Mouse (Mus musculus) layer of hippocampus, postnatal 14 days (tissue): ENCODE data around the gene Gm17374. TPM values are rescaled to one million over a fixed set of nuclear protein-coding genes. Genes with fewer than 3 reads are reported as not detected.
"Not testable (repeated sequence)": the region's sequence is repeated elsewhere in the genome, so short reads cannot be mapped to it uniquely, and the experiment has no call there.

Source experiments
- DNase-seq, 2 experiments: peaks; one replicate each; pipeline ENCODE4 v3.0.0; 2021 to 2022; ENCODE audit warnings: low spot score in 2 of 2, mixed read lengths in 1 of 2
- long read RNA-seq, 2 experiments: library from polyadenylated mRNA; stranded (forward); transcript quantifications; one replicate each; pipeline ENCODE4 v2.0.0; 2021
- total RNA-seq, 2 experiments: library from RNA; stranded (reverse); gene quantifications; 2 replicates each; pipeline ENCODE4 v1.2.3; 2021

The Gm17374 gene
- not detected for total RNA-seq
- long read RNA-seq, experiment 1: 0 reads
- long read RNA-seq, experiment 2, partial matches to known transcripts: 0 of 2 reads
- long read RNA-seq, experiment 2, other reads (novel, unspliced or antisense): 2 of 2 reads

DNA sequence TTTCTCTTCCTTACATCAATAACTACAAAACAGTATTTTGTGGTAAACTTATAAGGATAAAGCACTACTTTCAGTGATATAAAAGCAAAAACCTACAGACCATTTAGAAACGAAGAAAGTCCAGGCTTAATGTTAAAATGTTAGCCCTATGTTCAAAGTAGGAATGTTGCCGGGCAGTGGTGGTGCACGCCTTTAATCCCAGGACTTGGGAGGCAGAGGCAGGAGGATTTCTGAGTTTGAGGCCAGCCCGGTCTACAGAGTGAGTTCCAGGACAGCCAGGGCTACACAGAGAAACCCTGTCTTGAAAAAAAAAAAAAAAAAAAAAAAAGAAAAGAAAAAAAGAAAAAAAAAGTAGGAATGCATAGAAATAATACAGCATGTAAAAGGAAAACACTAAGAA, at the start of gene Gm17374:
TSS of gene Gm17374 (plus strand) at position 301 of the 400 bp plus-strand sequence.
- DNase-seq: not testable (repeated sequence)

DNA sequence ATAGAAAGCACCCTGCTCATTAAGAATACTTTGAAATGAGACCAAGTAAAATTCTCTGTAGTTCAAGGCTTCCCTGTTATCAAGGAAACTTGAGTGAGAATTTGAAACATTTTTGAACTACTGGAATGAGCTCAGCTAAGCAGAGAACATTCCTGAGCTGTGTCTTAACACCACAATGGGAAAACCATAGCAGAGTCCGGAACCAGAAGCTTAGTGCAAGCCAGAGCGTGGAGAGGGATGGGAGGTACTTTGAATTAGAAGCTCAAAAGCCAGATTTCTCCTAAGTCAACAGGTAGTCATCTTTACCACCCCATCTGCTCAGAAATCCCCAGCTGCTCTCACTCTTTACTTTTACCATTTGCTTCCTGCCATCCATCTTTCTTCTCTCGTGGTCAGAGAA, 46.9 kb upstream of the Gm17374 start:
- DNase-seq: no peak

DNA sequence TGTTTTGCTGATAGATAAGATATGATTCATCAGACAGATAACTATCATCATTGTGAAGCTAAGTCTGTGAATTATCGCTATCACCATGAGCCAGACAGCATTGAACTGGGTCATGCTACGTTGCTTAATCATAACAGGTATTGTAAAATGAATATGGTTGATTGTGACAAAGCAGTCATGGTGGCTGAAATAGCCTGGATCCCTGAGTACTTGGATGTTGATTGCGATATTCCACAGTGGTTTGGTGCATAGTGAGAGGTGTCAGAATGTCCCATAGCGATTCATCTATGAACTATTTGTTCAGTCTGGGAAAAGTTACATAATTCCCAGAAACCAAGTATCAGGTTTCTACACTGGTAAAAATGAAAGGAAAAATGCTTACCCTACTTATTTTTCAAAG, 44.2 kb upstream of the Gm17374 start:
- DNase-seq: no peak

DNA sequence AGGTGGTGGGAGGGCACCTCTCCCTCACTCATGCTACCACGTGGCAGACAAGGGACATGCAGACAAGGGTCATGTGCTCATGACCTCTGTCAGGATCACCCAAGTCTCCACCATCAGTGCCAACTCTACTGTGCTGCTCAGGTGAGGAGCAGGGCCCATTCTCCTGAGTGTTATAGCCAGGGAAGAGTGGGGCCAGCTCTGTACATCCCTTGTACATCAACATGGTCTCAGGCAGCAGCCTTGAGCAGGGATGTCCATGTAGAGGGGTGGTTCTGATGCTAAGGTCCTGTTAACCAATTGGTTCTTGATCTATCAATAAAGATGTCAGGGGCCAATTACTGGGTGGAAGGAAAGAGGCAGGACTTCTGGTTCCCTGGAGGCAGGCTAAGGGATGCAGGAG, 42.9 kb upstream of the Gm17374 start:
- no peak for DNase-seq

- DNase-seq: peak; percentile 47 to 85
Observed at GRCm38 (mm10) chr2:140113851-140114250, 38.0 kb upstream of the Gm17374 start.

DNA sequence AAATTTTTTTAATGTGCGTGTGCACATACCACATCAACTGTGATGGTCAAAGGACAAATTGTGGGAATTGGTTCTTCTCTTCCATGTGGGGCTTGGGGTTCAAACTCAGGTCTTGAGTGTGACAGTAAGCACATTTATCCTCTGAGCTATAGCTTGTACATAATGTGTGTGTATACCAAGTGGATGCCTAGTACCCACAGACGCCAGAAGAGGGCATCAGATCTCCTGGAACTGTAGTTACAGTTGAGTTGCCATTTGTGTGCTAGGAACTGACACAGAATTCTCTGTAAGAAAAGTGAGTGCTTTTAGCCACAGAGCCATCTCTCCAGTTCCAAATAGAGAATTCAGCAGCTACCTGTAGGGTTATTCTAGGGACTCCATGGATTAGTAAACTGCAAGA, 26.3 kb upstream of the Gm17374 start:
- no peak for DNase-seq

DNA sequence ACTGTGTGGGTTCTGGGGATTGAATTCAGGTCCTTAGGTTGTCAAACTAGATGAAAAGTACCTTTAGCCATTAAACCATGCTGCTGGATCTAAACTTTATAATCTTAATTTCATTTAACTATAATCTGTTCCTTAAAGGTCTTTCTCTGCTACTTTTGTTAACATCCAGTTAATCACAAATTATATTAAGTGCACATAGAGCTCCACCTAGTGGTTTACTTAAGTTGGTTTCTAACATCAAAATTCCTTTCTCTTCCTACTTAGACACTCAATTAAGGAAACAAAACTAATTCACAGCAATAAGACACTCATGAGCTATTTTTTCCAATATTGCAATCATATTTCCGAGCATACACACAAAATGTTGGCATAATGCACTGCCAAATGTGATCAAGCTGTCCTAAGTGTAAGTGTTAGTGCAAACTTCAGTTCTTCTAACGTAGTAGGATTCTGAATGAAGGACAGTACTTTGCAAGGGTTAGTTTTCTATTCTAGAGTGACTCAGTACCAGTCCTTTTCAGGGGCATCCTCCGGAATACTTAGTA, 7.4 kb downstream of the Gm17374 start:
- DNase-seq: peak in 1 of 2 experiments; percentile 39

- no peak for DNase-seq
Observed at GRCm38 (mm10) chr2:140163351-140163854, 11.6 kb downstream of the Gm17374 start.

DNA sequence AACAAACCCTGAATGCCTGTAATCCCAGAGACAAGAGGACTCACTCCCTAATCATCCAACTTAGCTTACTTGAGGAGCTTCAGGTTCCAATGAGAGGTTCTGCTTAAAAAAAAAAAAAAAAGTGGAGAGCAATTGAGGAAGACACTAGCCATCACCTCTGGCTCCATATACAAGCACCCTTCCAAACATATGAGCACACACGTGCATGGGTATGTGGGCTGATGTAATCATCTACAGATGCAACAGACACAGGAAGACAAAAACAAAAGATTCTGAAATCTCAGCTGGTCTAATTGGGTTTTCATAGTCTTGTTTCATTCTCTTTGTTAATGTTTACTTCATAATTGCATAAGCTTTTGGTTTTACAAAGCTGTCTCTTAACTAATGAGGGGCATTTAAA, 17.2 kb downstream of the Gm17374 start:
- no peak for DNase-seq

DNA sequence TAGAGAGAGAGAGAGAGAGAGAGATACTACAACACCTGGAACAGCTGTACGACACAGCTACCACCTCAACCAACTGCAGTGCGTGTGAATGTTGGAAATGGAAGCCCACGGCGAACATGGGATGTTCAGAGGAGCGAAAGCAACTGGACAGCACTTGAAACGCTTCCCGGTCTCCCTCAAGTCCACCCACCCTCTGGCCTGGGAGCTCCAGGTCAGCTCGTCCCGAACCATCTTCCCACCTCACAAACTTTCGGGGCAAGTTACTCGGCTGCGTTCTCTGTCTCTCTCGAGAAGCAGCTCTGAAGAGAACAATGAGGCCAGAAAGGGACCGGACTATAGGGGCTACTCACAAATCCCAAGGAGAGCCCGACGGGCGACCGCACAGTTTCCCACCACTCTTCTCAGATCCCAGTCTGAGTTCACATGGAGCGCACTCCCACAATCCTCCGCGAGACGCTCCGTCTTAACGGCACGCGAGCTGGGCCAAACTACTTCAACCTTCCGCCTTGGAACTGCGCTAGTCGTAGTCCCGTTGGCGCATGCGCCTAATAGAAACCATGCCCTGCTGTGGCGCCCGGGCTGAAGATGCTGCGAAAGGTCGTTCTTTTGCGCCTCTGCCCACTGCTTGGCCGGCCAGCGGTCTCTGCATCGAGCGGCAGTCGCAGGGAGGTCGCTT, 18.4 kb downstream of the Gm17374 start, which contains the start of the genes Esf1 and Ndufaf5:
TSS of gene Esf1 (minus strand) at position 438 of the 676 bp plus-strand sequence.
TSS of gene Ndufaf5 (plus strand) at position 523 of the 676 bp plus-strand sequence.
- peak; percentile 97 to 99 for DNase-seq

GRCm38 (mm10) chr2:140170803-140171553, 19.1 kb downstream of the Gm17374 start:
- peak in 1 of 2 experiments; percentile 6 for DNase-seq

DNA sequence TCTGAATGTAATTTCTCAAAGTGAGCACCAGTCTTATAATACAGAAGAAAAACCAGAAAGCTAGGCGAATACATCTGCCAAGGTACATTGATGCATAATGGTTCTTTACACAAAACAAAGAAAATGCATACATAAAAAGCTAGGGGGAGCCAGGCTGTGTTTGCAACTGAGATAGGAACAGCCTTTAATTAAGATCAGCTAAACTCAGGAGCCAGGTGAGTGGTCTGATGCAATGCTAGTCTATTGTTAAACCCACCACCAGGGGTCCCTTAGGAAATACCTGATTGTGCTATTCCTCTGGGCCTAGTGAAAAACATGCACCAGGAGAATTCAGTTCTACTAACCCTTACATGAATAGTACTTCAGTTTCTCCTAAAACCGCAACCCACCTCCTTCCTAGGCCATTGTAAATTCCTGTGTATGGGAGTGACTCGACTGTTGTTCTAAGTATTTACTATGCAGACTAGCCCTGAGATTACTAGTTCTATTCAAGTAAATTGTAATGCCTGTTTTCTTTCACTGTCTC, 33.9 kb downstream of the Gm17374 start:
- DNase-seq: not testable (repeated sequence)

- DNase-seq: no peak
Observed at GRCm38 (mm10) chr2:140200713-140201112, 48.9 kb downstream of the Gm17374 start.

- no peak for DNase-seq
Observed at GRCm38 (mm10) chr2:140202573-140202972, 50.7 kb downstream of the Gm17374 start.

Other genes starting within 250 kb of the Gm17374 start
- 10 to 100 TPM; 29.6 to 30.3 TPM for gene Tasp1, start 85.2 kb upstream of the Gm17374 start, total RNA-seq
- 10 to 100 TPM; 18.9 to 21.3 TPM for gene Esf1, start 18.5 kb downstream of the Gm17374 start, total RNA-seq
- gene Ndufaf5, start 18.6 kb downstream of the Gm17374 start, total RNA-seq: 10 to 100 TPM; 45.1 to 46.5 TPM
- gene Sel1l2, start 237.7 kb downstream of the Gm17374 start, total RNA-seq: not detected
- 10 to 100 TPM; 48.7 to 54.6 TPM for gene Macrod2, start 243.3 kb downstream of the Gm17374 start, total RNA-seq